Mouse (Mus musculus): ENCODE measurements at regions not wholly inside any gene's neighbourhood (a gene's known extent, or its start where the extent isn't known, plus 50 kb on each side); places are given as distances from the start of the nearest gene placed in this dataset.

DNA sequence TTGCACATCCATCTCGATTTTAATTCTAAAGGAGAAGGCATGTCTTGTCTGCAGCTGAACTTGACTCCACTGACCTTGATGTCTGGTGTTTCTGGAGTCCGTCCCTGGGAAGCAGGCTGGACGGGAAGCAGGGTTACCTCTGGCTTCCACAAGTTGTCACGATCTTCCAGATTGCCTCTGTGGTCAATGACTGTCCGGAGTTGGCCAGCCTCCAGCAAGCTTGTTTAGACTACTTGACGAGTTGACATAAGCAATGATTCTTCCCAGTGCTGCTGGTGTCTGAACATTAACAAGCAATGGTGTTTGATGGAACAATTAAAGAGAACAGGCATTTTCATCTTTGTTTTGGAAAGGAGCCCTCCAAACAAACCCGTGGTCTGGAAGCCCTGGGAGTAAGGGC lies 106.2 kb upstream of the Hmga2 start:
- TF ChIP-seq CTCF (IDR thresholded peaks at IDR 0.05; ENCODE audit: low read depth) = no peak
- H3K4me2 ChIP-seq (ENCODE audit: low read depth) = no peak overlapping the region
- no peaks in the 10 kb centered on the region for H3K36me3 ChIP-seq (ENCODE audit: insufficient read depth)
- ATAC-seq = no peak
- H3K9ac ChIP-seq = no peak overlapping the region
- H3K27ac ChIP-seq (ENCODE audit: low read depth, low read length) = no peak overlapping the region
- 52% methylated on average over 7 of the region's 7 CpGs for WGBS
- no peak overlapping the region for H3K4me3 ChIP-seq (ENCODE audit: low read depth, low read length)
- H3K4me1 ChIP-seq (ENCODE audit: insufficient read depth) = no peaks in the 10 kb centered on the region
- no peaks in the 10 kb centered on the region for H3K27me3 ChIP-seq (ENCODE audit: insufficient read depth, low read length)
- DNase-seq = no peak
- no peaks in the 10 kb centered on the region for H3K9me3 ChIP-seq (ENCODE audit: low read length)

DNA sequence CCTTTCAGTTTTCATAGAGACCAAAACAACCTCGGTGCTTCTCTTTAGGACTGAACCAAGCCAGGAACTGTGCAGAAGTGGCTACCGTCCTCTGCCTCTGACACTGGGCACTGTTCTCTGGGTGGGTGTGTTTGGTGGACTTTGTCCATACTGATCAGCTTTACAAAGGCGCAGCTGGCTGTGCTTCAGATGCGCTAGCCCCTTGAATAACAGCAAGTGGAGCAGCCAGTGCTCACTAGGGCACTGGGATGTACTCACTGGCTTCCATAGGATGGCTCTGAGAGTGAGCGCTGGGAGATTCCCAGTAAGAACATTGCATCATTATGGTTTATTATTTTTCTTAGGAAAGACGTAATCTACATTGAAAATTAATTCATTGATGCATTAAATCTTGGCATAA lies 105.3 kb upstream of the Hmga2 start:
- Histone ChIP-seq H3K36me3 (ENCODE audit: insufficient read depth) (no peaks in the 10 kb centered on the region), H3K4me1 (ENCODE audit: insufficient read depth) (no peaks in the 10 kb centered on the region), H3K4me2 (ENCODE audit: low read depth) (no peak overlapping the region), H3K9ac (no peak overlapping the region), H3K27me3 (ENCODE audit: insufficient read depth, low read length) (no peaks in the 10 kb centered on the region), H3K27ac (ENCODE audit: low read depth, low read length) (no peak overlapping the region), H3K4me3 (ENCODE audit: low read depth, low read length) (no peak overlapping the region), H3K9me3 (ENCODE audit: low read length) (no peaks in the 10 kb centered on the region)
- ATAC-seq = peak; percentile 66
- peak; percentile 14 for DNase-seq
- WGBS = 27% methylated on average over 6 of the region's 6 CpGs
- TF ChIP-seq CTCF (IDR thresholded peaks at IDR 0.05; ENCODE audit: low read depth) = no peak

GRCm38 (mm10) chr10:120576886-120577285 lies 100.6 kb upstream of the Hmga2 start:
- no peak for TF ChIP-seq CTCF (IDR thresholded peaks at IDR 0.05; ENCODE audit: low read depth)
- no peak overlapping the region for H3K9ac ChIP-seq
- no peak overlapping the region for H3K4me3 ChIP-seq (ENCODE audit: low read depth, low read length)
- no peak overlapping the region for H3K27ac ChIP-seq (ENCODE audit: low read depth, low read length)
- H3K27me3 ChIP-seq (ENCODE audit: insufficient read depth, low read length) = no peaks in the 10 kb centered on the region
- DNase-seq = no peak
- H3K9me3 ChIP-seq (ENCODE audit: low read length) = no peaks in the 10 kb centered on the region
- no peak for ATAC-seq
- no peaks in the 10 kb centered on the region for H3K4me1 ChIP-seq (ENCODE audit: insufficient read depth)
- H3K36me3 ChIP-seq (ENCODE audit: insufficient read depth) = no peaks in the 10 kb centered on the region
- H3K4me2 ChIP-seq (ENCODE audit: low read depth) = no peak overlapping the region
- 75% methylated on average over 5 of the region's 5 CpGs for WGBS

DNA sequence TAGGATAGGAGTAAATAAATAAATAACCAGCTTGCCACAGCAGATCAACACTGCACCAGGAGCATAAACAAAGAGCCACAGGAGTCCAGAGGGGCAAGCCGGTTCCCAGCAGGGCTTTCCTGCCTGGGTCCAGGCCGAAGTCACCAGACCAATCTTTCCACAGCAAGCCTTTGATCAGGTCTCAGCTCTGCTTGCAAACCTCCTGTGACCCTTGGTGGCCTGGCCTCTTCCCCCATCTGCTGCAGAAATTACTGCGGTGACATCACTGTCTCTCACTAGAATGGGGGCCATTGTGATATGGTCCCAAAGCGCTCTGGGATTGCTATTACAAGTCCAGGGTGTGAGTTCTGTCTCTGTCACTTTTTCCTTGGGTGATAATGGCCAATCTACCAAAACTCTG lies 99.9 kb upstream of the Hmga2 start:
- H3K9me3 ChIP-seq (ENCODE audit: low read length) = no peaks in the 10 kb centered on the region
- ATAC-seq (no peak), DNase-seq (no peak)
- no peak overlapping the region for H3K27ac ChIP-seq (ENCODE audit: low read depth, low read length)
- no peak overlapping the region for H3K4me3 ChIP-seq (ENCODE audit: low read depth, low read length)
- no peak for TF ChIP-seq CTCF (IDR thresholded peaks at IDR 0.05; ENCODE audit: low read depth)
- no peak overlapping the region for H3K9ac ChIP-seq
- H3K36me3 ChIP-seq (ENCODE audit: insufficient read depth) = no peaks in the 10 kb centered on the region
- WGBS = 44% methylated on average over 4 of the region's 4 CpGs
- no peaks in the 10 kb centered on the region for H3K4me1 ChIP-seq (ENCODE audit: insufficient read depth)
- no peaks in the 10 kb centered on the region for H3K27me3 ChIP-seq (ENCODE audit: insufficient read depth, low read length)
- H3K4me2 ChIP-seq (ENCODE audit: low read depth) = no peak overlapping the region

DNA sequence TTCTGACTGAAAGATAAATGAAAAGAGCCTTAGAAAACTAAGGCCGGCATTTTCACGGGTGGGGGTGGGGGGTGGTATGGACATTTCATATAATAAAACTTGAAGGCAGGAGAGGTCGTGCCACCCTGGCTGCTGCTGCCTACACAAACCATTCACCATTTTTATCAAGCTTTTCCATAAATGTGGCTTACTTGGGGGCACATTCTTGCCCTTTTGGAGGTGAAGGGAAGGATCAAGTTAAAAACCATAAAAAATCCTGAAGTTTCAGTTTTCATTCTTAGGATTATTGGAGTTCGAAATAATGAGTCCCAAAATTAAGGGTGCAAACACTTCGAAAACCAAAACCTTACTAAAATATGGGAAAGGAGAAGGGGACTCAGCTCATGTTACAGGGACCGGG lies 95.1 kb upstream of the Hmga2 start:
- no peaks in the 10 kb centered on the region for H3K36me3 ChIP-seq (ENCODE audit: insufficient read depth)
- WGBS = 33% methylated on average over 6 of the region's 6 CpGs
- H3K27ac ChIP-seq (ENCODE audit: low read depth, low read length) = no peak overlapping the region
- DNase-seq (no peak), ATAC-seq (no peak)
- H3K4me2 ChIP-seq (ENCODE audit: low read depth) = no peak overlapping the region
- no peak overlapping the region for H3K4me3 ChIP-seq (ENCODE audit: low read depth, low read length)
- TF ChIP-seq CTCF (IDR thresholded peaks at IDR 0.05; ENCODE audit: low read depth) = no peak
- no peaks in the 10 kb centered on the region for H3K27me3 ChIP-seq (ENCODE audit: insufficient read depth, low read length)
- no peak overlapping the region for H3K9ac ChIP-seq
- H3K9me3 ChIP-seq (ENCODE audit: low read length) = no peaks in the 10 kb centered on the region
- no peaks in the 10 kb centered on the region for H3K4me1 ChIP-seq (ENCODE audit: insufficient read depth)

DNA sequence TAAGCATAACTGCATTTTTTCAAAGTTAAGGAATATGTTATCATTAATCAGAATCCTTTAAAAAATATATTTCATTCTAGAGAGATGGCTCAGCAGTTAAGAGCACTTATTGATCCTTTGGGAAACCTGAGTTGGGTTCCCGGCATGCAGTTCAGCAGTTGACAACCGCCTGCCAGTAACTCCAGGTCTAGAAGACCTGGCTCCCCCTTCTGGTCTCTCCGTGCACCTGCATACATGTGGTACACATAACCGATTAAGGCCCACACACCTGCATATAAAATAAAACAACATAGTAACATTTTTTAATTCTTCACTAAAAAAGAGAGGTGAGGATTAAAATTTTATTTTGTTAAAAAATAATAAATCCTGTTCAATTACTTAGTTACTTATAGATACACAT lies 89.7 kb upstream of the Hmga2 start:
- H3K4me2 ChIP-seq (ENCODE audit: low read depth) = no peak overlapping the region
- H3K9ac ChIP-seq = no peak overlapping the region
- H3K9me3 ChIP-seq (ENCODE audit: low read length) = no peaks in the 10 kb centered on the region
- no peaks in the 10 kb centered on the region for H3K4me1 ChIP-seq (ENCODE audit: insufficient read depth)
- 93% methylated on average over 4 of the region's 4 CpGs for WGBS
- H3K27ac ChIP-seq (ENCODE audit: low read depth, low read length) = no peak overlapping the region
- H3K27me3 ChIP-seq (ENCODE audit: insufficient read depth, low read length) = no peaks in the 10 kb centered on the region; the same call in 1 of the 2 replicates
- ATAC-seq (no peak), DNase-seq (no peak)
- H3K4me3 ChIP-seq (ENCODE audit: low read depth, low read length) = no peak overlapping the region
- H3K36me3 ChIP-seq (ENCODE audit: insufficient read depth) = no peaks in the 10 kb centered on the region
- TF ChIP-seq CTCF (IDR thresholded peaks at IDR 0.05; ENCODE audit: low read depth) = no peak

GRCm38 (mm10) chr10:120564859-120565258 lies 88.6 kb upstream of the Hmga2 start:
- no peak overlapping the region for H3K9ac ChIP-seq
- ATAC-seq = no peak
- WGBS = 19% methylated on average over 14 of the region's 14 CpGs

DNA sequence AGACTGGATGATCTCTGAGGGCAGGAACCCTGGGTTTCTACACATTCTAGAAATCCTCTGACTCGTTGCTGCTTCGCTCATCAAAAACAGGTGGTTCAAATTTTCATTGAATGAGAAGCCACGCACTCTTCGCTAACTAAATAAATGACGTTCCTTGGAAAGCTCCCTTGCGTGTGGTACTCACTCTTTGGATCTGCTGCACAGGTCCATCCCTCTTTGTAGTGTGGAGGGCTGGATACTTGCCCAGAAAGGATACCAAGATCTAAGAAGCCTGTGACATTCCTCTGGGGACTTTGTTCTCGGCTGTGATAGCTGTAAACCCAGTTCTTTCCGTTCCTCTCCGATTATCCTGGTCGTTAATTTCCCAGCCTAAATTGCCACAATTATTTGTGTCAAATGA lies 87.7 kb upstream of the Hmga2 start:
- no peaks in the 10 kb centered on the region; the same call in 1 of the 2 replicates for H3K27me3 ChIP-seq (ENCODE audit: insufficient read depth, low read length)
- H3K4me3 ChIP-seq (ENCODE audit: low read depth, low read length) = no peak overlapping the region
- no peak for DNase-seq
- no peaks in the 10 kb centered on the region for H3K36me3 ChIP-seq (ENCODE audit: insufficient read depth)
- H3K27ac ChIP-seq (ENCODE audit: low read depth, low read length) = no peak overlapping the region
- 19% methylated on average over 10 of the region's 10 CpGs for WGBS
- ATAC-seq = no peak
- H3K4me1 ChIP-seq (ENCODE audit: insufficient read depth) = no peaks in the 10 kb centered on the region
- H3K9me3 ChIP-seq (ENCODE audit: low read length) = no peaks in the 10 kb centered on the region
- no peak overlapping the region for H3K4me2 ChIP-seq (ENCODE audit: low read depth)
- no peak overlapping the region for H3K9ac ChIP-seq
- no peak for TF ChIP-seq CTCF (IDR thresholded peaks at IDR 0.05; ENCODE audit: low read depth)

More at GRCm38 (mm10) chr10:120564859-120565258, 88.6 kb upstream of the Hmga2 start:
- Histone ChIP-seq H3K36me3 (ENCODE audit: insufficient read depth) (no peaks in the 10 kb centered on the region), H3K4me1 (ENCODE audit: insufficient read depth) (no peaks in the 10 kb centered on the region), H3K4me2 (ENCODE audit: low read depth) (peak overlapping the region; percentile 32), H3K4me3 (ENCODE audit: low read depth, low read length) (no peak overlapping the region), H3K9me3 (ENCODE audit: low read length) (no peaks in the 10 kb centered on the region), H3K27ac (ENCODE audit: low read depth, low read length) (no peak overlapping the region), H3K27me3 (ENCODE audit: insufficient read depth, low read length) (no peaks in the 10 kb centered on the region; the same call in 1 of the 2 replicates)
- no peak for DNase-seq
- no peak for TF ChIP-seq CTCF (IDR thresholded peaks at IDR 0.05; ENCODE audit: low read depth)

Measured in forebrain, postnatal 0 days (tissue).